Mouse (Mus musculus) intestine, embryonic 14.5 days (tissue): ENCODE measurements around the gene Slc38a11. TPM values are rescaled to one million over a fixed set of nuclear protein-coding genes. Genes with fewer than 3 reads are reported as not detected.
A peak's percentile ranks its signal among the peaks of the same experiment; 100 is the strongest.

Experiments used
- ATAC-seq: fragments of 200-750 bp; cut with Nextera tagmentation; replicated peaks from 2 replicates; pipeline ENCODE4 v1.8.0; 2017; ENCODE audit warnings: low read depth, moderate number of reproducible peaks, moderate TSS enrichment, moderate library complexity; ENCODE audit not compliant: low FRiP score, low TSS enrichment
- DNase-seq: peaks from one replicate; pipeline ENCODE4 v3.0.0-alpha.2; 2018; ENCODE audit warnings: low spot score
- H3K27ac ChIP-seq: fragments of 300-500 bp; sonication (generic); 2 replicates; pipeline ENCODE4 v1.5.1; 2014; ENCODE audit warnings: low read depth, mild to moderate bottlenecking, control low read depth
- H3K27me3 ChIP-seq: fragments of 300-500 bp; sonication (generic); replicated peaks from 2 replicates; pipeline ENCODE4 v1.6.1; 2014; ENCODE audit warnings: low read length, control low read depth; ENCODE audit not compliant: control insufficient read depth, insufficient read depth
- H3K36me3 ChIP-seq: fragments of 300-500 bp; sonication (generic); 2 replicates; pipeline ENCODE4 v1.6.1; 2014; ENCODE audit warnings: low read length, control low read depth; ENCODE audit not compliant: control insufficient read depth, insufficient read depth
- H3K4me1 ChIP-seq: fragments of 300-500 bp; sonication (generic); replicated peaks from 2 replicates; pipeline ENCODE4 v1.6.1; 2014; ENCODE audit warnings: low read length, control low read depth, mixed read lengths; ENCODE audit not compliant: control insufficient read depth, insufficient read depth
- H3K4me2 ChIP-seq: fragments of 300-500 bp; sonication (generic); 2 replicates; pipeline ENCODE4 v1.6.1; 2014; ENCODE audit warnings: low read length
- H3K4me3 ChIP-seq: fragments of 300-500 bp; sonication (generic); 2 replicates; pipeline ENCODE4 v1.5.1; 2014; ENCODE audit warnings: low read depth, low read length, control low read depth, mixed read lengths
- H3K9ac ChIP-seq: fragments of 300-500 bp; sonication (generic); 2 replicates; pipeline ENCODE4 v1.6.1; 2014; ENCODE audit warnings: mild to moderate bottlenecking, low read length
- H3K9me3 ChIP-seq: fragments of 300-500 bp; sonication (generic); 2 replicates; pipeline ENCODE4 v1.6.1; 2016; ENCODE audit warnings: low read length, control low read depth; ENCODE audit not compliant: control insufficient read depth
- WGBS: fragments of 180-500 bp; shearing (Covaris S2); extraction: QIAGEN DNeasy Blood & Tissue Kit; methylation state at CpG from one replicate; pipeline ENCODE4 v1.1.7; 2014; 5-methylcytosine and 5-hydroxymethylcytosine counted together
- polyA plus RNA-seq: library from polyadenylated mRNA; unstranded; fragments of >200 nt; fragmentation: Nextera tagmentation; extraction: Ambion mirVana; gene quantifications from 2 replicates; pipeline ENCODE4 v1.2.1, GENCODE M21; 2014

The Slc38a11 gene
- polyA plus RNA-seq, 1 experiment from 2014 or later: not detected

DNA sequence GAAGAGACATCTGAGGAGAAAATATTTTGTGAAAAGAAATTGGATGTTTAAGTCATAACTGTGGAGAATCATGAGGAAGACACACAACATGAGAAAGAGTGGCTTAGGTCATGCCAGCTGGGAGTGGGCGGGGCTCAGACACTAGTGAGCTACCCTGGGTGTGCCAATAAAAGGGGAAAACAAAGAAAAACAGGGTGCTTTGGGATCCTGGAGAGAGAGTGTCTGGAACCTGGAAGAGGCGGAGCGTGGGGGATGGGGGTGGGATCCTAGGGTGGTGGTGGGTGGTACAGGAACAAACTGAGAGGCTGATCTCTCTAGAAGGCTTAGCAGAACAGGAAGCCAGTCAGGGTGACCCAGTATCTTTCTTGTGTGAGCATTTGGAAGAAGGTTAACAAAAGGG lies 23.0 kb downstream of the Slc38a11 start:
- H3K27me3 ChIP-seq: no peaks in the 10 kb centered on the region
- H3K9ac ChIP-seq: no peak overlapping the region
- H3K4me1 ChIP-seq: peaks cover 3% of the 10 kb centered on the region; the same call in 1 of the 2 replicates
- 88% methylated on average over 3 of the region's 3 CpGs for WGBS
- no peaks in the 10 kb centered on the region for H3K9me3 ChIP-seq
- H3K4me2 ChIP-seq: no peak overlapping the region
- ATAC-seq (no peak), DNase-seq (no peak)
- H3K4me3 ChIP-seq: no peak overlapping the region
- H3K27ac ChIP-seq: no peak overlapping the region
- H3K36me3 ChIP-seq: no peaks in the 10 kb centered on the region

DNA sequence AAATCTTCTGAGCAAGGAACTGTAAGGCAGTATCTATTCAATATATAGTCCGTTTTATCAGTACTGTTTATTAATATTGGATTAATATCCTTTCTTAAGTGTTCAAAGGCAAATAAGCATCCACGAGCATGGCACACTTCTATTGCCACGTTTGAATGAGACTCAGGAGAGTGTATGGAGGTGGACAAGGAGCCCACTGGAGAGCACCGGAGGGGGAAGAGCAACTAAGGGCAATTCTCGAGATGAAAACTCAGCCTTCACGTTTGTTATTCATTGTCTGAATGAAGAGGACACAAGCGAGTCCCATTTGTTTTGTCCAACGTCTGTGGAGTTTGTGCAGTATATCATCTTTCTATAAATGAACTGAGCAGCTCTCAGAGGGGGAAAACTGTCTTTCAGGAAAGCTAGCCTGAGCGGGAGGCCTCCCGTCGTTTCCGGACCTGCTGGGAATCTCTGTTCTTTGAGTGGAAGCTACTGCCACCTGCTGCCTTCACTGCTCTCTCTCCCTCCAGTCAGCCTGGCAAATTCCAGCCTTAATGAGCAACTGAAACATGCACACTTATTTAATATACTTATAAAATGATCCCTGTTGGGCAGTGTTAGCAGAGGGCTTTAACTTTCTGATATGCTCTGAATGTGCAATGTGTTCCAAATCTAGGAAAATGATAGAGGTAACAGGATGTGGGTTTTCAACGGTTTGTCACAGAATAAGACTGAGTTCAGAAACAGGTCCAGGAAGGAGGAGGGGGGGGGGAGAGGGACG lies 26.3 kb downstream of the Slc38a11 start:
- no peak overlapping the region for H3K4me3 ChIP-seq
- ATAC-seq: no peak
- WGBS: 18% methylated on average over 14 of the region's 14 CpGs
- peaks cover 3% of the 10 kb centered on the region; the same call in 1 of the 2 replicates for H3K4me1 ChIP-seq
- peak; percentile 71 for DNase-seq
- no peaks in the 10 kb centered on the region for H3K36me3 ChIP-seq
- H3K27ac ChIP-seq: no peak overlapping the region
- H3K9ac ChIP-seq: no peak overlapping the region
- peak overlapping the region; percentile 20; the same call in 1 of the 2 replicates for H3K4me2 ChIP-seq
- H3K9me3 ChIP-seq: no peaks in the 10 kb centered on the region
- no peaks in the 10 kb centered on the region for H3K27me3 ChIP-seq

DNA sequence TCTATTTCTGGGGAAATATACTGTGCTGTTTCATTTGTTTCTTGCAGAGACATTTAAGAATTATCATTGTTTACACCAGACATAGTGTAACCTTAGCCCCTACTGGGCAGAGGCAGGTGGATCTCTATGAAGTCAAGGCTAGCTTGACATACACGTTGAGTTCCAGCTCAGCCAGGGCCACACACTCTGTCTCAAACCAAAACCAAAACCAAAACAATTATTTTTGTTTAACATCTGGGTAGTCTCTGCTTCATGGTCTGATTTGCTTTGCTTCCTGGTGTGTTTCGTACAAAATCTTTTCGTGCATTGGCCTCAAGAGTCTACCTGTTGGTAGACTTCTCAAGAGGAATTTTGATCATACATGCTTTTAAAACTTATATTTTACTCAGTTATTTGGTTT lies 27.2 kb downstream of the Slc38a11 start:
- Histone ChIP-seq H3K4me3 (no peak overlapping the region), H3K27me3 (no peaks in the 10 kb centered on the region), H3K4me2 (no peak overlapping the region), H3K36me3 (no peaks in the 10 kb centered on the region), H3K9ac (no peak overlapping the region), H3K9me3 (no peaks in the 10 kb centered on the region), H3K27ac (no peak overlapping the region), H3K4me1 (peaks cover 3% of the 10 kb centered on the region; the same call in 1 of the 2 replicates)
- 84% methylated on average over 3 of the region's 3 CpGs for WGBS
- ATAC-seq: no peak
- no peak for DNase-seq

DNA sequence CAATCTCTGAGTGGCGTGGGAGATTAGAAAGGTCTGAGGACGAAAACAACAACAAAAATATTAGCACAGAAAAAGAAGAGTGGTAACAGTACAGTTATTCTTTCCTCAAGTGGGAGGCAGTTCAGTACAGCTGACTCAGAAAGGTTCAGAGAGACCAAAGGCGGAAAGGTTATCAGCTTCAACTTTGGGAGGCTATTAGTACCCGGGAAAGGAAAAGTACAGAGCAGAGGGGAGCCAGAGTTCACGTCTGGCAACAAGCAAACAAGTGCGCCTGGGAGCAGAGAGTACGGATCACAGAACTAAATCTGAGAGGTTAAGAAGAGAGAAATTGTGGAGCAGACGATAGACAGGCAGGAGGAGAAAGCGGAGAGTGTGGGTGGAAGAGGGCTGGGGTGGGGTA lies 29.7 kb downstream of the Slc38a11 start:
- H3K27me3 ChIP-seq: no peaks in the 10 kb centered on the region
- H3K4me3 ChIP-seq: no peak overlapping the region
- H3K9me3 ChIP-seq: no peaks in the 10 kb centered on the region
- no peak overlapping the region for H3K9ac ChIP-seq
- H3K4me2 ChIP-seq: no peak overlapping the region
- H3K4me1 ChIP-seq: peaks cover 3% of the 10 kb centered on the region; the same call in 1 of the 2 replicates
- no peak for ATAC-seq
- no peak for DNase-seq
- H3K36me3 ChIP-seq: no peaks in the 10 kb centered on the region
- no peak overlapping the region for H3K27ac ChIP-seq
- 61% methylated on average over 9 of the region's 9 CpGs for WGBS

DNA sequence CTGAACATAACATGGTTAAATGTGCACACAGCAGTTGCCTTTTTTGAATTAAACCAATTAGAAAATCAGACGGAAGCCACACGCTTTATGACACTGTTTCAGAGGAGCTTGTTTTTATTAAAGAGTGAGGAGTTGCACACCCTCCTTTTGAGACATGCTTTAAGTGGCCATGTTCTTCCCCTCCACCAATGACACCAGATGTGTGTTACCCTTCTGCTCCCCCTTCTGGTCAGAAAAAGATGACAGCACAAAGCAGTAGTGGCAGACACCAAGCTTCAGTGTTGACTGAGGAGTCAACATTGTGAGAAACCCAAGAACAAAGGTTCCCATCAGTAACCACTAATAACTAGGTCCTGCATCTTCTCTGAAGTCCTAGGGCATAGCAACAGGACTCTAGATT lies 32.5 kb downstream of the Slc38a11 start:
- no peaks in the 10 kb centered on the region for H3K36me3 ChIP-seq
- H3K27me3 ChIP-seq: no peaks in the 10 kb centered on the region
- H3K4me2 ChIP-seq: no peak overlapping the region
- no peak overlapping the region for H3K27ac ChIP-seq
- H3K4me3 ChIP-seq: no peak overlapping the region
- no peak overlapping the region for H3K9ac ChIP-seq
- WGBS: 68% methylated on average over 2 of the region's 2 CpGs
- H3K9me3 ChIP-seq: no peaks in the 10 kb centered on the region
- no peak for DNase-seq
- ATAC-seq: no peak
- no peaks in the 10 kb centered on the region for H3K4me1 ChIP-seq

DNA sequence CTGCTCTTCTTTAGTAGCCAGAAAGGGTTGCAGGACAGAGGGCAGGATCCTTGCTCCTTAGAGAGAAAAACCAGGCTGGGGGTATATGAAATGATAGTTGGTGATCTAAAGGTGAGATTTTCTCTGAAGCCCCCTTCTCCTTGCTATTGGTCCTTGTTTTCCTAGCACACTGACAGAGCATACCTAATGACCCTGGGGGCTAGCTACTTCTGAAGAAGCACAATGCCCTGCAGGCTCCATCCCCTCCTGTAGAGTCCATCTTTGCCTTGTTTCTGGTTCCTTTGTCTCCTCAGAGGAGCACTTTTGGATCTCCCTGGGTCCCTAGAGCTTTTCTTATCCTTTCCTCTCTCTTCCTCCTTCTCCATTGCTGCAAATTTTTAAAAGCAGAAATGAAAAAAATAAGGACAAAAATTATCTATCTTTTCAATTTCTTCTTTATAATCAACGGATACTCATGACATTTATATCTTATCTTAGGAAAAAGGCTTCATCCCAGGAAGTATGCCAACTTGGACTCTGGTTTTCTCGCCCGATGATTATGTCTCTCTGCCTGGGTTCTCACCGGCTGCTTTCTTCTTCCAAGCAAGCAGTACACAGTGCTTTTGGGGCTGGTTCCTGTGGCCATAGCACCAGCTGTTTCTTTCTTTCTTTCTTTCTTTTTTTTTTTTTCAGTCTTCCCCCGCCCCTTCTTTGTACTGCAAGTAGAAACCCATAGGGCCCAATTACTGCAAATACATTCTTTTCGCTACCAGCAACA lies 41.7 kb downstream of the Slc38a11 start:
- no peak for ATAC-seq
- WGBS: 81% methylated on average over 6 of the region's 6 CpGs
- no peak overlapping the region for H3K9ac ChIP-seq
- no peaks in the 10 kb centered on the region for H3K9me3 ChIP-seq
- H3K4me1 ChIP-seq: no peaks in the 10 kb centered on the region
- H3K27me3 ChIP-seq: no peaks in the 10 kb centered on the region
- H3K36me3 ChIP-seq: no peaks in the 10 kb centered on the region
- H3K4me3 ChIP-seq: no peak overlapping the region
- H3K4me2 ChIP-seq: no peak overlapping the region
- no peak for DNase-seq
- H3K27ac ChIP-seq: no peak overlapping the region

DNA sequence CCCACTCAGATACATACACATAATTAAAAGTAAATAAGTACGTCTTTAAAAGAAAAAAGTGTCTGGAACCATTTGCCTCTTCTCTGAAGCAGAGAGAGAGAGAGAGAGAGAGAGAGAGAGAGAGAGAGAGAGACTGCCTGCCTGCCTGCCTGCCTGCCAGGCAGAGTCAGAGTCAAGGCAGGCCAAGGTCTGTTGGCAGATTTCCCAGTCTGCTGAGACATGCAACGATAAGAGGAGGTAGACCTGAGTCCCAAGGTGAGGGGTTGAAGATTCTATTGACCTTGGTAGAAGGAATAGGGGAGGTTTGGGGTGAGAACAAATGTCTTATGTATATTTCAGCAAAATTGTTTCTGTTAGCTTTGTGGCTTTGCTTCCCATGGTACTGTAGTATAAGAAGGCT lies 42.9 kb downstream of the Slc38a11 start:
- Histone ChIP-seq H3K4me2 (no peak overlapping the region), H3K4me3 (no peak overlapping the region), H3K27ac (no peak overlapping the region), H3K9me3 (no peaks in the 10 kb centered on the region), H3K27me3 (no peaks in the 10 kb centered on the region), H3K4me1 (no peaks in the 10 kb centered on the region), H3K9ac (no peak overlapping the region), H3K36me3 (no peaks in the 10 kb centered on the region)
- DNase-seq (no peak), ATAC-seq (no peak)
- 43% methylated on average over 2 of the region's 2 CpGs for WGBS

DNA sequence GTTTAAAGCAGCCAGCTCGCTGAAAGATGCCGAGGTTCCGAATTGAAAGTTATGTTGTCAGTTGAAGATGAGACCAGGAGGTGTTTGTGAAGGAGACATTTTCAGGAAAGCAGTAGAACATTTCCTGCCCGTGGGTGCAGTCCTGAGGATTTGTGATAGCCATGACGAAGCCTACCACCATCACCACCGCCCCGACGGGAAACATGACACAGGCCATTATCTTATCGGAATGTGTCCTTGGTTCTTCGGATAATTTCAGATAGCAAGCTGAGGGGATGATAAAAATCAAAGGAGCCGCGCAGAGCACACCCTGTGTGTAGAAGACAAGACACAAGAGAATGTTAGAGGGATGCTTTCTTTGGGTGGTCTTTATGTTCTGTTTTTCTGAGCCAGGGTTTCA lies 47.1 kb downstream of the Slc38a11 start:
- H3K36me3 ChIP-seq: no peaks in the 10 kb centered on the region
- no peak overlapping the region for H3K9ac ChIP-seq
- H3K27ac ChIP-seq: no peak overlapping the region
- H3K4me1 ChIP-seq: no peaks in the 10 kb centered on the region
- WGBS: 81% methylated on average over 12 of the region's 12 CpGs
- no peak for ATAC-seq
- no peak overlapping the region for H3K4me2 ChIP-seq
- H3K27me3 ChIP-seq: no peaks in the 10 kb centered on the region
- H3K4me3 ChIP-seq: no peak overlapping the region
- no peaks in the 10 kb centered on the region for H3K9me3 ChIP-seq
- no peak for DNase-seq
